Mouse (Mus musculus) liver, embryonic 14.5 days (tissue): ENCODE measurements at regions not wholly inside any gene's neighbourhood (a gene's known extent, or its start where the extent isn't known, plus 50 kb on each side); places are given as distances from the start of the nearest gene placed in this dataset.

Source experiments
- CTCF ChIP-seq: IDR thresholded peaks from 2 replicates; pipeline ENCODE4 v1.5.1; 2016; ENCODE audit warnings: antibody characterized with exemption, low read depth, control low read depth
- EP300 ChIP-seq: IDR thresholded peaks from 2 replicates; pipeline ENCODE4 v1.6.1; 2016; ENCODE audit warnings: antibody characterized with exemption, low read depth

DNA sequence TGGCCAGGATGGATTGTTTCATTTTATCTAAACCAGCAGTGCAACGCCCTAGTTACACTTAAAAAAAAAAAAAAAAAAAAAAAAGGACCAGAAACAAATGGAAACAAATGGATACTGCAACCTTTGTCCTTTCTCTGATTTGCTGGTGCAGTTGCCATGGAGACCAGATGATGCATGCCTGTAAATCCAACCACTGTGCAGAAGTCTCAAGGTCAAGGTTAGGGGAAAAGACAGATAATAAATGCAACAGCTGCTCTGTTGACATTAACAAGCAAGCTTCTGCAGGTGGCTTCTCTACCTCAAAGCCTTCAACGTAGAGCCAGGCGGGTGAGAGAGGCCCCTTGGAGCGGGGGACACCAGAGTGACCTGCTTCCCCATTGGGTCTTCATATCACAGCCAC, 167.3 kb upstream of the Tmem132c start:
- no peak for TF ChIP-seq CTCF
- TF ChIP-seq EP300, result no peak
